Mouse (Mus musculus) testis, adult 2 months (tissue): ENCODE measurements around the gene Sox6.

Source experiments
- CTCF ChIP-seq: fragments of 200-500 bp; IDR thresholded peaks from 2 replicates; pipeline ENCODE4 v1.5.1; 2012; ENCODE audit warnings: low read depth, mild to moderate bottlenecking, inconsistent platforms, low read length, moderate library complexity; ENCODE audit not compliant: control insufficient read depth, insufficient read depth, insufficient replicate concordance
- POLR2A ChIP-seq: fragments of 200-500 bp; IDR thresholded peaks from 2 replicates; pipeline ENCODE4 v1.6.1; 2012; ENCODE audit warnings: low read depth, mild to moderate bottlenecking, inconsistent platforms, low read length, moderate library complexity; ENCODE audit not compliant: control insufficient read depth

DNA sequence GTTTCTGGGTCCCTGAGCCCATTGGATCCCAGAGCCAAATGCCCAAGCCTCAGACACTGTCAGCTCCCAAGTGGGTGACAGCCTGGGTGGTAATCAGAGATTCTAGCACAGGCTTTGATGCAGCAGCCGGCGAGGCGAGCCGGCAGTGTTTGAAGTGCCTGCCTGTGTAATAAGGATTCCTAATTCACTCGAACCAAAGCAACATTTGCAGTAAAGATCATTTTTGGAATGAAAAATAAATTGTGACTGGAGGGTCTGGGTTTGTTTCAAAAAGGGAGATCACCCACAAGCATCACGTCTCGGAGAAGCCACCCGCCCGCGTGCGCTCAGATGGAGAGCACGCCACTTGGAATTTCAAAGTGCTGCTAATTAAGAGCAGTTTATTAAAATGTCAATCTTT is 617.6 kb downstream of the Sox6 start:
- no peak for TF ChIP-seq POLR2A
- TF ChIP-seq CTCF = no peak
